Mouse (Mus musculus): ENCODE data around the gene Akirin2.

- no peak for TF ChIP-seq CTCF (IDR thresholded peaks at IDR 0.05; ENCODE audit: borderline replicate concordance, extremely low read depth, insufficient read depth, insufficient read length)
- no peak for TF ChIP-seq POLR2A (IDR thresholded peaks at IDR 0.05; ENCODE audit: borderline replicate concordance, extremely low read depth, insufficient read depth, insufficient read length, poor library complexity, severe bottlenecking)
Observed at GRCm38 (mm10) chr4:34555604-34556003, 4.9 kb downstream of the Akirin2 start.

Data from brain, embryonic 14.5 days (tissue).